Mouse (Mus musculus) neutrophil, adult 5-6 weeks (primary cell): Measurements from ENCODE around the gene Prf1. TPM values are rescaled to one million over a fixed set of nuclear protein-coding genes. Genes with fewer than 3 reads are reported as not detected.

Experiments used
- ATAC-seq: fragments of 151-379, 151-347 bp; 2 replicates; pipeline ENCODE4 v1.8.0; 2017; ENCODE audit warnings: mild to moderate bottlenecking, moderate TSS enrichment; ENCODE audit not compliant: insufficient number of reproducible peaks, poor library complexity, low FRiP score, severe bottlenecking; ENCODE audit errors: extremely low read depth
- total RNA-seq: library from RNA; stranded (forward); fragments of 200-1000 nt; gene quantifications from 2 replicates; pipeline ENCODE4 v1.2.3, GENCODE M21; 2017

The Prf1 gene
- total RNA-seq, 1 experiment from 2014 or later: 5.1 TPM

- ATAC-seq: no peak
Measured at GRCm38 (mm10) chr10:61328927-61329326, 31.3 kb downstream of the Prf1 start.

GRCm38 (mm10) chr10:61331046-61331445 is 33.4 kb downstream of the Prf1 start:
- no peak for ATAC-seq

GRCm38 (mm10) chr10:61334545-61334944 is 36.9 kb downstream of the Prf1 start:
- no peak; the same call in 1 of the 2 replicates for ATAC-seq

GRCm38 (mm10) chr10:61336137-61336536 is 38.5 kb downstream of the Prf1 start:
- peak; percentile 41; the same call in 1 of the 2 replicates for ATAC-seq

GRCm38 (mm10) chr10:61336592-61336991 is 39.0 kb downstream of the Prf1 start:
- ATAC-seq: no peak

GRCm38 (mm10) chr10:61337665-61338064 is 40.0 kb downstream of the Prf1 start:
- no peak for ATAC-seq

GRCm38 (mm10) chr10:61339216-61339615 is 41.6 kb downstream of the Prf1 start:
- no peak for ATAC-seq

GRCm38 (mm10) chr10:61340247-61340646 is 42.6 kb downstream of the Prf1 start:
- ATAC-seq: no peak

GRCm38 (mm10) chr10:61341045-61341444 is 43.4 kb downstream of the Prf1 start:
- no peak for ATAC-seq

- ATAC-seq: 0 out of 2 replicates have a peak, but pooled peaks have one; percentile 24
Measured at GRCm38 (mm10) chr10:61341557-61341956, 43.9 kb downstream of the Prf1 start.

GRCm38 (mm10) chr10:61342750-61343149 is 45.1 kb downstream of the Prf1 start:
- ATAC-seq: no peak

- ATAC-seq: no peak
Measured at GRCm38 (mm10) chr10:61343950-61344349, 46.3 kb downstream of the Prf1 start.

GRCm38 (mm10) chr10:61345179-61345578 is 47.5 kb downstream of the Prf1 start:
- ATAC-seq: no peak

- no peak for ATAC-seq
Measured at GRCm38 (mm10) chr10:61346374-61346773, 48.7 kb downstream of the Prf1 start.

- no peak for ATAC-seq
Measured at GRCm38 (mm10) chr10:61351216-61351615, 53.6 kb downstream of the Prf1 start.

Other genes with a start within 250 kb of the Prf1 start
- gene Pcbd1, start 208.5 kb upstream of the Prf1 start, total RNA-seq: not detected in 2 replicates
- gene Sgpl1, start 150.1 kb upstream of the Prf1 start, total RNA-seq: 84.0 and 91.7 TPM in 2 replicates
- gene Tbata, start 125.9 kb upstream of the Prf1 start, total RNA-seq: not detected in 2 replicates
- gene Adamts14, start 24.4 kb upstream of the Prf1 start, total RNA-seq: 0.61 and 0.93 TPM in 2 replicates
- gene Pald1, start 85.7 kb downstream of the Prf1 start, total RNA-seq: not detected in 2 replicates
- gene Nodal, start 120.1 kb downstream of the Prf1 start, total RNA-seq: not detected in 2 replicates
- 22.7 and 24.3 TPM in 2 replicates for gene Eif4ebp2, start 154.8 kb downstream of the Prf1 start, total RNA-seq
- 1.5 and 2.9 TPM in 2 replicates for gene Lrrc20, start 178.0 kb downstream of the Prf1 start, total RNA-seq